Mouse (Mus musculus) limb, embryonic 14.5 days (tissue): ENCODE measurements around the gene Gde1. TPM values are rescaled to one million over a fixed set of nuclear protein-coding genes. Genes with fewer than 3 reads are reported as not detected.

ENCODE experiments used
- ATAC-seq: fragments of 200-750 bp; cut with Nextera tagmentation; 2 replicates; pipeline ENCODE4 v1.8.0; 2017; ENCODE audit warnings: low read depth, moderate number of reproducible peaks, moderate TSS enrichment; ENCODE audit not compliant: low FRiP score
- DNase-seq: peaks from one replicate; pipeline ENCODE4 v3.0.0-alpha.2; 2015; ENCODE audit warnings: low spot score
- H3K27ac ChIP-seq: fragments of 300-500 bp; sonication (generic); replicated peaks from 2 replicates; pipeline ENCODE4 v1.5.1; 2014; ENCODE audit warnings: low read depth, mild to moderate bottlenecking, low read length, moderate library complexity, mixed read lengths
- H3K27me3 ChIP-seq: fragments of 300-500 bp; sonication (generic); 2 replicates; pipeline ENCODE4 v1.6.1; 2014; ENCODE audit warnings: low read length, mixed read lengths; ENCODE audit not compliant: control insufficient read depth, insufficient read depth
- H3K36me3 ChIP-seq: fragments of 300-500 bp; sonication (generic); 2 replicates; pipeline ENCODE4 v1.6.1; 2014; ENCODE audit warnings: mild to moderate bottlenecking, low read length, moderate library complexity, mixed read lengths; ENCODE audit not compliant: control insufficient read depth, insufficient read depth
- H3K4me1 ChIP-seq: fragments of 300-500 bp; sonication (generic); 2 replicates; pipeline ENCODE4 v1.6.1; 2014; ENCODE audit warnings: antibody characterized with exemption, low read length, mixed read lengths; ENCODE audit not compliant: control insufficient read depth, insufficient read depth
- H3K4me2 ChIP-seq: fragments of 300-500 bp; sonication (generic); replicated peaks from 2 replicates; pipeline ENCODE4 v1.6.1; 2014; ENCODE audit warnings: low read depth, mild to moderate bottlenecking, low read length, moderate library complexity; ENCODE audit not compliant: severe bottlenecking
- H3K4me3 ChIP-seq: fragments of 300-500 bp; sonication (generic); replicated peaks from 2 replicates; pipeline ENCODE4 v1.5.1; 2014; ENCODE audit warnings: low read length
- H3K9ac ChIP-seq: fragments of 300-500 bp; sonication (generic); 2 replicates; pipeline ENCODE4 v1.6.1; 2014; ENCODE audit warnings: mild to moderate bottlenecking, low read depth, low read length, moderate library complexity; ENCODE audit not compliant: severe bottlenecking
- H3K9me3 ChIP-seq: fragments of 300-500 bp; sonication (generic); 2 replicates; pipeline ENCODE4 v1.6.1; 2016; ENCODE audit warnings: low read length; ENCODE audit not compliant: control insufficient read depth
- POLR2A ChIP-seq: fragments of 200-500 bp; IDR thresholded peaks from 2 replicates; pipeline ENCODE4 v1.8.0; 2012; ENCODE audit warnings: inconsistent platforms, mild to moderate bottlenecking, moderate library complexity, borderline replicate concordance; ENCODE audit not compliant: insufficient read depth, insufficient read length; ENCODE audit errors: extremely low read depth
- WGBS: fragments of 180-500 bp; shearing (Covaris S2); extraction: QIAGEN DNeasy Blood & Tissue Kit; methylation state at CpG from one replicate; pipeline ENCODE4 v1.1.7; 2014; 5-methylcytosine and 5-hydroxymethylcytosine counted together
- polyA plus RNA-seq, 2 experiments: library from polyadenylated mRNA; depleted of rRNA in 1 of 2; stranded (reverse) in 1 of 2; unstranded in 1 of 2; fragments of >200 nt; fragmentation: Nextera tagmentation in 1 of 2; extraction: Ambion mirVana in 1 of 2; gene quantifications; 2 replicates each; pipeline versions ENCODE4 v1.2.1 to v1.2.3; 2012 to 2014

Gene Gde1
- polyA plus RNA-seq, 2 experiments: 72.4 to 89.9 TPM

GRCm38 (mm10) chr7:118706488-118706887 is 910 bp upstream of the Gde1 start:
- no peak for DNase-seq
- H3K27me3 ChIP-seq: no peaks in the 10 kb centered on the region
- no peaks in the 10 kb centered on the region for H3K9me3 ChIP-seq
- H3K9ac ChIP-seq: no peak overlapping the region
- H3K4me1 ChIP-seq: 0 out of 2 replicates have a peak, but pooled peaks cover 3% of the 10 kb centered on the region
- peaks cover 6% of the 10 kb centered on the region; the same call in 1 of the 2 replicates for H3K36me3 ChIP-seq
- no peak for TF ChIP-seq POLR2A
- H3K4me2 ChIP-seq: no peak overlapping the region
- ATAC-seq: no peak
- no peak overlapping the region for H3K27ac ChIP-seq
- H3K4me3 ChIP-seq: no peak overlapping the region
- WGBS: 88% methylated on average over 5 of the region's 5 CpGs

GRCm38 (mm10) chr7:118706051-118706450 is 473 bp upstream of the Gde1 start:
- H3K27me3 ChIP-seq: no peaks in the 10 kb centered on the region
- peak overlapping the region; percentile 85; the same call in 1 of the 2 replicates for H3K9ac ChIP-seq
- H3K36me3 ChIP-seq: peaks cover 6% of the 10 kb centered on the region; the same call in 1 of the 2 replicates
- peak overlapping the region; percentile 87 for H3K4me3 ChIP-seq
- H3K9me3 ChIP-seq: no peaks in the 10 kb centered on the region
- 35% methylated on average over 6 of the region's 6 CpGs for WGBS
- no peak for TF ChIP-seq POLR2A
- H3K27ac ChIP-seq: no peak overlapping the region
- H3K4me1 ChIP-seq: 0 out of 2 replicates have a peak, but pooled peaks cover 3% of the 10 kb centered on the region
- peak overlapping the region; percentile 80 for H3K4me2 ChIP-seq
- no peak for DNase-seq
- no peak for ATAC-seq

- DNase-seq (no peak), ATAC-seq (no peak)
- H3K9me3 ChIP-seq: no peaks in the 10 kb centered on the region
- peak overlapping the region; percentile 87; the same call in 1 of the 2 replicates for H3K4me3 ChIP-seq
- 75% methylated on average over 9 of the region's 9 CpGs for WGBS
- TF ChIP-seq POLR2A: no peak
- 0 out of 2 replicates have a peak, but pooled peaks cover 3% of the 10 kb centered on the region for H3K4me1 ChIP-seq
- H3K4me2 ChIP-seq: peak overlapping the region; percentile 80
- no peak overlapping the region for H3K27ac ChIP-seq
- H3K9ac ChIP-seq: peak overlapping the region; percentile 85
- no peaks in the 10 kb centered on the region for H3K27me3 ChIP-seq
- peaks cover 6% of the 10 kb centered on the region; the same call in 1 of the 2 replicates for H3K36me3 ChIP-seq
Observed at GRCm38 (mm10) chr7:118704001-118704850, 1.4 kb downstream of the Gde1 start.

GRCm38 (mm10) chr7:118703144-118703561 is 2.4 kb downstream of the Gde1 start:
- Histone ChIP-seq H3K9ac (no peak overlapping the region), H3K4me3 (no peak overlapping the region), H3K4me1 (0 out of 2 replicates have a peak, but pooled peaks cover 3% of the 10 kb centered on the region), H3K36me3 (peaks cover 12% of the 10 kb centered on the region), H3K27ac (no peak overlapping the region), H3K4me2 (no peak overlapping the region), H3K27me3 (no peaks in the 10 kb centered on the region), H3K9me3 (no peaks in the 10 kb centered on the region)
- WGBS: 92% methylated on average over 15 of the region's 15 CpGs
- ATAC-seq: no peak
- no peak for TF ChIP-seq POLR2A
- DNase-seq: no peak

- DNase-seq: no peak
- Histone ChIP-seq H3K27me3 (no peaks in the 10 kb centered on the region), H3K4me3 (no peak overlapping the region), H3K9me3 (no peaks in the 10 kb centered on the region), H3K27ac (no peak overlapping the region), H3K4me1 (no peaks in the 10 kb centered on the region), H3K9ac (no peak overlapping the region), H3K4me2 (no peak overlapping the region), H3K36me3 (peaks cover 45% of the 10 kb centered on the region)
- no peak for TF ChIP-seq POLR2A
- no peak for ATAC-seq
- 92% methylated on average over 9 of the region's 9 CpGs for WGBS
Observed at GRCm38 (mm10) chr7:118698882-118699281, 6.7 kb downstream of the Gde1 start.
